In genomic region chr6:32996597-32996996, GRCm38 (mm10) we compare ENCODE assay signal across 15 mouse cellular contexts.
A peak's percentile ranks its signal among the peaks of the same experiment; 100 is the strongest.
DNase-seq lines count a peak whose midpoint lies in the region; ATAC-seq and TF ChIP-seq lines count a peak whose summit lies in the region.
"Had no signal": no experiment of that assay in that cellular context is flagged by ENCODE, and none has a peak within 500 bp of the region (broad histone marks: within the 10 kb centered on the region; RNA-seq: fewer than 3 reads in every experiment).

No protein-coding gene starts in this region.

- H3K27ac ChIP-seq in gastrocnemius, adult 2 months = peak overlapping the region; percentile 54; the same call in 1 of the 2 replicates
- peak overlapping the region; percentile 64; the same call in 1 of the 2 replicates for H3K27ac ChIP-seq in kidney, postnatal 0 days
- 0 out of 2 replicates have a peak overlapping the region, but pooled peaks have one; percentile 26 for H3K27ac ChIP-seq in heart, embryonic 16.5 days (ENCODE audit: low read length)
- no peak overlapping the region for H3K27ac ChIP-seq in forebrain, postnatal 0 days (ENCODE audit: low read depth, low read length)
- H3K27ac ChIP-seq: hindbrain, embryonic 13.5 days; limb, embryonic 12.5 days; lung, embryonic 15.5 days had no signal

- no peak for DNase-seq in gastrocnemius, adult 2 months
- no peak for DNase-seq in gastrocnemius, postnatal 25 days
- peak; percentile 41 for DNase-seq in kidney, postnatal 0 days (ENCODE audit: low spot score)
- DNase-seq in kidney, adult 11 months = no peak
- peak; percentile 63 for DNase-seq in Muller cell, postnatal 12 days (ENCODE audit: inconsistent ontology term)
- no peak for DNase-seq in embryo, embryonic 10 days (ENCODE audit: low spot score)
- no peak for DNase-seq in forebrain, postnatal 0 days
- DNase-seq: cerebellum, adult 2 months; embryo, embryonic 11 days; thymus, postnatal 4 days had no signal

- ATAC-seq in kidney, postnatal 0 days (replicated peaks; ENCODE audit: low FRiP score, low read depth) = no peak
- no peak for ATAC-seq in heart, embryonic 16.5 days (replicated peaks; ENCODE audit: extremely low read depth, insufficient read depth, low FRiP score)
- no peak for ATAC-seq in forebrain, postnatal 0 days

- H3K36me3 ChIP-seq in kidney, postnatal 0 days (ENCODE audit: insufficient read depth, low read length) = no peaks in the 10 kb centered on the region
- no peaks in the 10 kb centered on the region for H3K36me3 ChIP-seq in heart, embryonic 16.5 days (ENCODE audit: control insufficient read depth, insufficient read depth)
- H3K36me3 ChIP-seq in forebrain, postnatal 0 days (ENCODE audit: insufficient read depth) = no peaks in the 10 kb centered on the region
- H3K36me3 ChIP-seq: hindbrain, embryonic 13.5 days; limb, embryonic 12.5 days; lung, embryonic 15.5 days had no signal

- H3K27me3 ChIP-seq in kidney, postnatal 0 days (ENCODE audit: insufficient read depth, low read length) = no peaks in the 10 kb centered on the region
- H3K27me3 ChIP-seq in heart, embryonic 16.5 days (ENCODE audit: control insufficient read depth, insufficient read depth, low read length) = no peaks in the 10 kb centered on the region
- H3K27me3 ChIP-seq in forebrain, postnatal 0 days (ENCODE audit: insufficient read depth, low read length) = no peaks in the 10 kb centered on the region
- H3K27me3 ChIP-seq: hindbrain, embryonic 13.5 days; limb, embryonic 12.5 days; lung, embryonic 15.5 days had no signal

- intact Hi-C loops in gastrocnemius, adult 2 months (cut with DNase I) = no loop called here

- no peak overlapping the region for H3K4me2 ChIP-seq in kidney, postnatal 0 days (ENCODE audit: low read length)
- H3K4me2 ChIP-seq in heart, embryonic 16.5 days (ENCODE audit: low read depth, low read length) = no peak overlapping the region
- no peak overlapping the region for H3K4me2 ChIP-seq in forebrain, postnatal 0 days (ENCODE audit: low read depth)
- H3K4me2 ChIP-seq: hindbrain, embryonic 13.5 days; limb, embryonic 12.5 days; lung, embryonic 15.5 days; midbrain, embryonic 11.5 days had no signal

- H3K9me3 ChIP-seq in kidney, postnatal 0 days (replicated peaks; ENCODE audit: low read length) = no peaks in the 10 kb centered on the region
- H3K9me3 ChIP-seq in heart, embryonic 16.5 days (replicated peaks; ENCODE audit: control insufficient read depth, low read length) = no peaks in the 10 kb centered on the region
- no peaks in the 10 kb centered on the region for H3K9me3 ChIP-seq in forebrain, postnatal 0 days (ENCODE audit: low read length)
- H3K9me3 ChIP-seq: hindbrain, embryonic 13.5 days; limb, embryonic 12.5 days; lung, embryonic 15.5 days had no signal

- TF ChIP-seq CTCF in gastrocnemius, adult 2 months (IDR thresholded peaks at IDR 0.05) = no peak
- no peak for TF ChIP-seq CTCF in kidney, postnatal 0 days (IDR thresholded peaks at IDR 0.05; ENCODE audit: low read depth)
- TF ChIP-seq CTCF in forebrain, postnatal 0 days (IDR thresholded peaks at IDR 0.05; ENCODE audit: low read depth) = no peak

- H3K4me3 ChIP-seq in gastrocnemius, adult 2 months = no peak overlapping the region
- no peak overlapping the region for H3K4me3 ChIP-seq in kidney, postnatal 0 days (replicated peaks; ENCODE audit: low read depth, low read length)
- no peak overlapping the region for H3K4me3 ChIP-seq in heart, embryonic 16.5 days (ENCODE audit: low read length)
- no peak overlapping the region for H3K4me3 ChIP-seq in forebrain, postnatal 0 days (ENCODE audit: low read depth, low read length)
- H3K4me3 ChIP-seq: hindbrain, embryonic 13.5 days; limb, embryonic 12.5 days; lung, embryonic 15.5 days had no signal

- 83% methylated on average over 1 of the region's 1 CpGs for WGBS in kidney, postnatal 0 days
- WGBS in heart, embryonic 16.5 days = 81% methylated on average over 1 of the region's 1 CpGs
- WGBS in forebrain, postnatal 0 days = 82% methylated on average over 1 of the region's 1 CpGs

- no peak overlapping the region for H3K9ac ChIP-seq in kidney, postnatal 0 days (ENCODE audit: low read depth, low read length)
- H3K9ac ChIP-seq in heart, embryonic 16.5 days (ENCODE audit: low read length) = no peak overlapping the region
- H3K9ac ChIP-seq in forebrain, postnatal 0 days = no peak overlapping the region
- H3K9ac ChIP-seq: hindbrain, embryonic 13.5 days; limb, embryonic 12.5 days; lung, embryonic 15.5 days had no signal

- 0 out of 2 replicates have a peak, but pooled peaks cover 7% of the 10 kb centered on the region for H3K4me1 ChIP-seq in kidney, postnatal 0 days (replicated peaks; ENCODE audit: insufficient read depth, low read length)
- peaks cover 12% of the 10 kb centered on the region; the same call in 1 of the 2 replicates for H3K4me1 ChIP-seq in heart, embryonic 16.5 days (ENCODE audit: control insufficient read depth, insufficient read depth, low read length)
- no peaks in the 10 kb centered on the region for H3K4me1 ChIP-seq in forebrain, postnatal 0 days (ENCODE audit: insufficient read depth)

Comparison
In these comparisons a context has a peak if more than half of its experiments do, and no peak if none do; other contexts are left out.
1. DNase-seq: peak in kidney, postnatal 0 days (single experiment) and Muller cell, postnatal 12 days (single experiment); none in gastrocnemius, adult 2 months (single experiment), gastrocnemius, postnatal 25 days (single experiment), kidney, adult 11 months (single experiment), embryo, embryonic 10 days (single experiment) and forebrain, postnatal 0 days (single experiment).